Mouse (Mus musculus): ENCODE data around the gene Ikzf3. TPM values are rescaled to one million over a fixed set of nuclear protein-coding genes. Genes with fewer than 3 reads are reported as not detected.

Ikzf3 gene
- polyA plus RNA-seq, 1 experiment from 2014 or later = 0.23 TPM

GRCm38 (mm10) chr11:98540319-98540718 is 5.5 kb downstream of the Ikzf3 start:
- no peaks in the 10 kb centered on the region for H3K36me3 ChIP-seq (ENCODE audit: control insufficient read depth, insufficient read depth, low read length)
- no peaks in the 10 kb centered on the region for H3K9me3 ChIP-seq (ENCODE audit: control insufficient read depth, low read length)
- H3K4me2 ChIP-seq (ENCODE audit: low read depth, low read length) = no peak overlapping the region
- no peak overlapping the region for H3K9ac ChIP-seq (ENCODE audit: low read depth, low read length)
- 79% methylated on average over 5 of the region's 5 CpGs for WGBS
- no peaks in the 10 kb centered on the region for H3K4me1 ChIP-seq (ENCODE audit: control insufficient read depth, insufficient read depth, low read length)
- ATAC-seq = no peak
- H3K27ac ChIP-seq (ENCODE audit: low read length) = no peak overlapping the region
- H3K27me3 ChIP-seq (replicated peaks; ENCODE audit: control insufficient read depth, insufficient read depth, low read length) = 0 out of 2 replicates have a peak, but pooled peaks cover 2% of the 10 kb centered on the region
- no peak overlapping the region for H3K4me3 ChIP-seq (ENCODE audit: low read length)

GRCm38 (mm10) chr11:98537480-98538034 is 8.3 kb downstream of the Ikzf3 start:
- Histone ChIP-seq H3K4me2 (ENCODE audit: low read depth, low read length) (no peak overlapping the region), H3K4me1 (ENCODE audit: control insufficient read depth, insufficient read depth, low read length) (no peaks in the 10 kb centered on the region), H3K36me3 (ENCODE audit: control insufficient read depth, insufficient read depth, low read length) (no peaks in the 10 kb centered on the region), H3K27me3 (replicated peaks; ENCODE audit: control insufficient read depth, insufficient read depth, low read length) (no peaks in the 10 kb centered on the region), H3K9ac (ENCODE audit: low read depth, low read length) (no peak overlapping the region), H3K4me3 (ENCODE audit: low read length) (no peak overlapping the region), H3K9me3 (ENCODE audit: control insufficient read depth, low read length) (no peaks in the 10 kb centered on the region), H3K27ac (ENCODE audit: low read length) (no peak overlapping the region)
- ATAC-seq = no peak

GRCm38 (mm10) chr11:98526824-98527461 is 18.9 kb downstream of the Ikzf3 start:
- H3K4me2 ChIP-seq (ENCODE audit: low read depth, low read length) = no peak overlapping the region
- no peak for ATAC-seq
- 72% methylated on average over 10 of the region's 10 CpGs for WGBS

GRCm38 (mm10) chr11:98525140-98525539 is 20.7 kb downstream of the Ikzf3 start:
- ATAC-seq = no peak
- no peaks in the 10 kb centered on the region for H3K36me3 ChIP-seq (ENCODE audit: control insufficient read depth, insufficient read depth, low read length)
- WGBS = 51% methylated on average over 4 of the region's 4 CpGs

More at GRCm38 (mm10) chr11:98526824-98527461, 18.9 kb downstream of the Ikzf3 start:
- Histone ChIP-seq H3K4me3 (ENCODE audit: low read length) (no peak overlapping the region), H3K4me1 (ENCODE audit: control insufficient read depth, insufficient read depth, low read length) (no peaks in the 10 kb centered on the region), H3K27me3 (replicated peaks; ENCODE audit: control insufficient read depth, insufficient read depth, low read length) (no peaks in the 10 kb centered on the region), H3K9ac (ENCODE audit: low read depth, low read length) (no peak overlapping the region), H3K27ac (ENCODE audit: low read length) (no peak overlapping the region), H3K36me3 (ENCODE audit: control insufficient read depth, insufficient read depth, low read length) (no peaks in the 10 kb centered on the region), H3K9me3 (ENCODE audit: control insufficient read depth, low read length) (no peaks in the 10 kb centered on the region)

GRCm38 (mm10) chr11:98520468-98520867 is 25.4 kb downstream of the Ikzf3 start:
- no peak for ATAC-seq
- Histone ChIP-seq H3K9me3 (ENCODE audit: control insufficient read depth, low read length) (no peaks in the 10 kb centered on the region), H3K9ac (ENCODE audit: low read depth, low read length) (no peak overlapping the region), H3K27me3 (replicated peaks; ENCODE audit: control insufficient read depth, insufficient read depth, low read length) (no peaks in the 10 kb centered on the region), H3K4me1 (ENCODE audit: control insufficient read depth, insufficient read depth, low read length) (no peaks in the 10 kb centered on the region), H3K27ac (ENCODE audit: low read length) (no peak overlapping the region), H3K4me2 (ENCODE audit: low read depth, low read length) (no peak overlapping the region), H3K4me3 (ENCODE audit: low read length) (no peak overlapping the region), H3K36me3 (ENCODE audit: control insufficient read depth, insufficient read depth, low read length) (no peaks in the 10 kb centered on the region)
- WGBS = 26% methylated on average over 10 of the region's 10 CpGs

More at GRCm38 (mm10) chr11:98525140-98525539, 20.7 kb downstream of the Ikzf3 start:
- no peak overlapping the region for H3K4me2 ChIP-seq (ENCODE audit: low read depth, low read length)
- H3K9ac ChIP-seq (ENCODE audit: low read depth, low read length) = no peak overlapping the region
- H3K4me1 ChIP-seq (ENCODE audit: control insufficient read depth, insufficient read depth, low read length) = no peaks in the 10 kb centered on the region
- H3K27me3 ChIP-seq (replicated peaks; ENCODE audit: control insufficient read depth, insufficient read depth, low read length) = no peaks in the 10 kb centered on the region
- no peaks in the 10 kb centered on the region for H3K9me3 ChIP-seq (ENCODE audit: control insufficient read depth, low read length)
- H3K4me3 ChIP-seq (ENCODE audit: low read length) = no peak overlapping the region
- H3K27ac ChIP-seq (ENCODE audit: low read length) = no peak overlapping the region

GRCm38 (mm10) chr11:98513356-98513936 is 32.4 kb downstream of the Ikzf3 start:
- ATAC-seq = no peak
- Histone ChIP-seq H3K27ac (ENCODE audit: low read length) (no peak overlapping the region), H3K9me3 (ENCODE audit: control insufficient read depth, low read length) (no peaks in the 10 kb centered on the region), H3K4me3 (ENCODE audit: low read length) (no peak overlapping the region), H3K27me3 (replicated peaks; ENCODE audit: control insufficient read depth, insufficient read depth, low read length) (no peaks in the 10 kb centered on the region), H3K4me2 (ENCODE audit: low read depth, low read length) (no peak overlapping the region), H3K4me1 (ENCODE audit: control insufficient read depth, insufficient read depth, low read length) (no peaks in the 10 kb centered on the region), H3K9ac (ENCODE audit: low read depth, low read length) (no peak overlapping the region), H3K36me3 (ENCODE audit: control insufficient read depth, insufficient read depth, low read length) (no peaks in the 10 kb centered on the region)
- WGBS = 75% methylated on average over 6 of the region's 6 CpGs

- Histone ChIP-seq H3K27me3 (replicated peaks; ENCODE audit: control insufficient read depth, insufficient read depth, low read length) (no peaks in the 10 kb centered on the region), H3K9ac (ENCODE audit: low read depth, low read length) (no peak overlapping the region), H3K9me3 (ENCODE audit: control insufficient read depth, low read length) (no peaks in the 10 kb centered on the region), H3K27ac (ENCODE audit: low read length) (no peak overlapping the region), H3K4me3 (ENCODE audit: low read length) (no peak overlapping the region), H3K4me2 (ENCODE audit: low read depth, low read length) (no peak overlapping the region), H3K36me3 (ENCODE audit: control insufficient read depth, insufficient read depth, low read length) (no peaks in the 10 kb centered on the region), H3K4me1 (ENCODE audit: control insufficient read depth, insufficient read depth, low read length) (no peaks in the 10 kb centered on the region)
- WGBS = 92% methylated on average over 13 of the region's 13 CpGs
- ATAC-seq = no peak
Observed at GRCm38 (mm10) chr11:98512881-98513280, 33.0 kb downstream of the Ikzf3 start.

- Histone ChIP-seq H3K36me3 (ENCODE audit: control insufficient read depth, insufficient read depth, low read length) (no peaks in the 10 kb centered on the region), H3K4me1 (ENCODE audit: control insufficient read depth, insufficient read depth, low read length) (no peaks in the 10 kb centered on the region), H3K9ac (ENCODE audit: low read depth, low read length) (no peak overlapping the region), H3K27ac (ENCODE audit: low read length) (no peak overlapping the region), H3K9me3 (ENCODE audit: control insufficient read depth, low read length) (no peaks in the 10 kb centered on the region), H3K27me3 (replicated peaks; ENCODE audit: control insufficient read depth, insufficient read depth, low read length) (no peaks in the 10 kb centered on the region), H3K4me3 (ENCODE audit: low read length) (no peak overlapping the region), H3K4me2 (ENCODE audit: low read depth, low read length) (no peak overlapping the region)
- no peak for ATAC-seq
- 83% methylated on average over 8 of the region's 8 CpGs for WGBS
Observed at GRCm38 (mm10) chr11:98510125-98510524, 35.7 kb downstream of the Ikzf3 start.

GRCm38 (mm10) chr11:98509434-98509833 is 36.4 kb downstream of the Ikzf3 start:
- H3K4me3 ChIP-seq (ENCODE audit: low read length) = no peak overlapping the region
- no peaks in the 10 kb centered on the region for H3K9me3 ChIP-seq (ENCODE audit: control insufficient read depth, low read length)
- no peaks in the 10 kb centered on the region for H3K27me3 ChIP-seq (replicated peaks; ENCODE audit: control insufficient read depth, insufficient read depth, low read length)
- 79% methylated on average over 7 of the region's 7 CpGs for WGBS
- H3K4me2 ChIP-seq (ENCODE audit: low read depth, low read length) = no peak overlapping the region
- H3K27ac ChIP-seq (ENCODE audit: low read length) = no peak overlapping the region
- H3K4me1 ChIP-seq (ENCODE audit: control insufficient read depth, insufficient read depth, low read length) = no peaks in the 10 kb centered on the region
- no peaks in the 10 kb centered on the region for H3K36me3 ChIP-seq (ENCODE audit: control insufficient read depth, insufficient read depth, low read length)
- no peak overlapping the region for H3K9ac ChIP-seq (ENCODE audit: low read depth, low read length)
- ATAC-seq = no peak
